Mouse (Mus musculus) MEL (cell line): ENCODE results near the gene Gm20425. TPM values are rescaled to one million over a fixed set of nuclear protein-coding genes. Genes with fewer than 3 reads are reported as not detected.

Experiments
- DNase-seq: peaks from one replicate; pipeline ENCODE4 v3.0.0; 2011; ENCODE audit warnings: low read depth, low spot score
- H3K27ac ChIP-seq: 2 replicates; pipeline ENCODE4 v1.5.1; 2012; ENCODE audit warnings: low read depth, mild to moderate bottlenecking, control low read depth, low read length, moderate library complexity; ENCODE audit not compliant: control insufficient read depth
- H3K27me3 ChIP-seq, 2 experiments: fragments of 150-350 bp in 1 of 2; sonication (generic) in 1 of 2; 2 replicates each; pipeline ENCODE4 v1.6.1; 2012; ENCODE audit warnings: low read length in 2 of 2, mild to moderate bottlenecking in 2 of 2, improper control_type of control experiment in 1 of 2, moderate library complexity in 1 of 2; ENCODE audit not compliant: insufficient read depth in 2 of 2, control insufficient read depth in 1 of 2
- H3K36me3 ChIP-seq, 2 experiments: 2 replicates each; pipeline ENCODE4 v1.6.1; 2012 to 2014; ENCODE audit warnings: low read length in 2 of 2, improper control_type of control experiment in 1 of 2, inconsistent platforms in 1 of 2, mild to moderate bottlenecking in 1 of 2; ENCODE audit not compliant: insufficient read depth in 2 of 2, control insufficient read depth in 1 of 2
- H3K4me1 ChIP-seq, 2 experiments: fragments of 150-350 bp in 1 of 2; sonication (generic) in 1 of 2; 2 replicates each; pipeline ENCODE4 v1.6.1; 2012; ENCODE audit warnings: low read length in 2 of 2, improper control_type of control experiment in 1 of 2, mild to moderate bottlenecking in 1 of 2; ENCODE audit not compliant: insufficient read depth in 2 of 2, control insufficient read depth in 1 of 2
- H3K4me3 ChIP-seq, 2 experiments: fragments of 150-350 bp in 1 of 2; sonication (generic) in 1 of 2; 2 replicates each; pipeline ENCODE4 v1.5.1; 2012; ENCODE audit warnings: low read depth in 2 of 2, low read length in 2 of 2, mild to moderate bottlenecking in 2 of 2, moderate library complexity in 2 of 2, control low read depth in 1 of 2, improper control_type of control experiment in 1 of 2; ENCODE audit not compliant: control insufficient read depth in 1 of 2, insufficient read depth in 1 of 2
- H3K79me2 ChIP-seq: 2 replicates; pipeline ENCODE4 v1.6.1; 2012; ENCODE audit warnings: mild to moderate bottlenecking, low read length, moderate library complexity; ENCODE audit not compliant: control insufficient read depth, poor library complexity, insufficient read depth
- H3K9ac ChIP-seq: 2 replicates; pipeline ENCODE4 v1.6.1; 2012; ENCODE audit warnings: low read depth, mild to moderate bottlenecking, control low read depth, low read length, moderate library complexity; ENCODE audit not compliant: control insufficient read depth, poor library complexity, severe bottlenecking
- H3K9me3 ChIP-seq: fragments of 150-350 bp; sonication (generic); replicated peaks from 2 replicates; pipeline ENCODE4 v1.6.1; 2012; ENCODE audit warnings: mild to moderate bottlenecking, low read length, improper control_type of control experiment, moderate library complexity; ENCODE audit not compliant: insufficient read depth
- BHLHE40 ChIP-seq: IDR thresholded peaks from 2 replicates; pipeline ENCODE4 v1.6.1; 2012; ENCODE audit warnings: low read depth, mild to moderate bottlenecking, inconsistent platforms, low read length, improper control_type of control experiment, borderline replicate concordance
- CHD1 ChIP-seq: IDR thresholded peaks from 2 replicates; pipeline ENCODE4 v1.6.1; 2012; ENCODE audit warnings: low read depth, mild to moderate bottlenecking, inconsistent platforms, low read length, improper control_type of control experiment
- CHD2 ChIP-seq: IDR thresholded peaks from 2 replicates; pipeline ENCODE4 v1.6.1; 2011; ENCODE audit warnings: low read length, improper control_type of control experiment
- CTCF ChIP-seq, 3 experiments: IDR thresholded peaks in 2 of 3; conservative IDR thresholded peaks in 1 of 3; 2 replicates each; pipeline ENCODE4 v1.5.1; 2011 to 2012; ENCODE audit warnings: low read length in 3 of 3, low read depth in 2 of 3, mild to moderate bottlenecking in 2 of 3, improper control_type of control experiment in 1 of 3, inconsistent platforms in 1 of 3, mixed read lengths in 1 of 3, moderate library complexity in 1 of 3; ENCODE audit not compliant: control insufficient read depth in 1 of 3, insufficient read depth in 1 of 3, poor library complexity in 1 of 3, severe bottlenecking in 1 of 3
- E2F4 ChIP-seq: IDR thresholded peaks from 2 replicates; pipeline ENCODE4 v1.6.1; 2011; ENCODE audit warnings: low read depth, low read length, improper control_type of control experiment, borderline replicate concordance
- EP300 ChIP-seq, 2 experiments: IDR thresholded peaks; 2 replicates each; pipeline ENCODE4 v1.6.1; 2011; ENCODE audit warnings: improper control_type of control experiment in 2 of 2, low read length in 2 of 2, low read depth in 1 of 2, mild to moderate bottlenecking in 1 of 2
- ETS1 ChIP-seq: IDR thresholded peaks from 2 replicates; pipeline ENCODE4 v1.6.1; 2012; ENCODE audit warnings: low read depth, mild to moderate bottlenecking, inconsistent platforms, low read length, improper control_type of control experiment, moderate library complexity
- GABPA ChIP-seq: IDR thresholded peaks from 2 replicates; pipeline ENCODE4 v1.6.1; 2012; ENCODE audit warnings: low read depth, mild to moderate bottlenecking, inconsistent platforms, low read length, improper control_type of control experiment, moderate library complexity
- GATA1 ChIP-seq: IDR thresholded peaks from 2 replicates; pipeline ENCODE4 v1.6.1; 2011; ENCODE audit warnings: low read depth, low read length, improper control_type of control experiment
- HCFC1 ChIP-seq: IDR thresholded peaks from 2 replicates; pipeline ENCODE4 v1.6.1; 2012; ENCODE audit warnings: low read depth, mild to moderate bottlenecking, inconsistent platforms, low read length, improper control_type of control experiment, moderate library complexity
- KAT2A ChIP-seq: conservative IDR thresholded peaks from 2 replicates; pipeline ENCODE4 v1.6.1; 2012; ENCODE audit warnings: low read depth, low read length, improper control_type of control experiment, inconsistent platforms
- MAFK ChIP-seq: IDR thresholded peaks from 2 replicates; pipeline ENCODE4 v1.6.1; 2011; ENCODE audit warnings: low read depth, mild to moderate bottlenecking, low read length, improper control_type of control experiment, borderline replicate concordance
- MAX ChIP-seq: IDR thresholded peaks from 2 replicates; pipeline ENCODE4 v1.6.1; 2011; ENCODE audit warnings: low read length, improper control_type of control experiment
- MEF2A ChIP-seq: IDR thresholded peaks from 2 replicates; pipeline ENCODE4 v1.6.1; 2014; ENCODE audit warnings: low read depth, mild to moderate bottlenecking, inconsistent platforms, low read length, improper control_type of control experiment; ENCODE audit not compliant: poor library complexity, insufficient replicate concordance, severe bottlenecking; ENCODE audit errors: extremely low read depth
- MXI1 ChIP-seq: IDR thresholded peaks from 2 replicates; pipeline ENCODE4 v1.6.1; 2011; ENCODE audit warnings: mild to moderate bottlenecking, low read depth, low read length, improper control_type of control experiment
- MYB ChIP-seq: IDR thresholded peaks from 2 replicates; pipeline ENCODE4 v1.6.1; 2011; ENCODE audit warnings: mild to moderate bottlenecking, low read depth, low read length, improper control_type of control experiment
- NELFE ChIP-seq: IDR thresholded peaks from 2 replicates; pipeline ENCODE4 v1.6.1; 2011; ENCODE audit warnings: low read depth, low read length, improper control_type of control experiment
- NRF1 ChIP-seq: IDR thresholded peaks from 2 replicates; pipeline ENCODE4 v1.6.1; 2014; ENCODE audit warnings: low read depth, mild to moderate bottlenecking, inconsistent platforms, low read length, improper control_type of control experiment, moderate library complexity; ENCODE audit not compliant: poor library complexity, insufficient read depth, severe bottlenecking
- POLR2A ChIP-seq, 2 experiments: IDR thresholded peaks; 2 replicates each; pipeline ENCODE4 v1.6.1; 2011 to 2012; ENCODE audit warnings: low read length in 2 of 2, mild to moderate bottlenecking in 2 of 2, control low read depth in 1 of 2, improper control_type of control experiment in 1 of 2, low read depth in 1 of 2, moderate library complexity in 1 of 2; ENCODE audit not compliant: control insufficient read depth in 1 of 2, insufficient read depth in 1 of 2, poor library complexity in 1 of 2
- POLR2AphosphoS2 ChIP-seq: IDR thresholded peaks from 2 replicates; pipeline ENCODE4 v1.6.1; 2011; ENCODE audit warnings: low read length, improper control_type of control experiment
- RAD21 ChIP-seq: IDR thresholded peaks from 2 replicates; pipeline ENCODE4 v1.6.1; 2011; ENCODE audit warnings: mild to moderate bottlenecking, low read depth, low read length, improper control_type of control experiment
- RCOR1 ChIP-seq: IDR thresholded peaks from 2 replicates; pipeline ENCODE4 v1.6.1; 2012; ENCODE audit warnings: low read depth, mild to moderate bottlenecking, inconsistent platforms, low read length, improper control_type of control experiment
- SIN3A ChIP-seq: IDR thresholded peaks from 2 replicates; pipeline ENCODE4 v1.6.1; 2012; ENCODE audit warnings: low read length, improper control_type of control experiment, inconsistent platforms
- SMC3 ChIP-seq: IDR thresholded peaks from 2 replicates; pipeline ENCODE4 v1.6.1; 2011; ENCODE audit warnings: low read depth, low read length, improper control_type of control experiment
- TAL1 ChIP-seq: IDR thresholded peaks from 2 replicates; pipeline ENCODE4 v1.6.1; 2012; ENCODE audit warnings: mild to moderate bottlenecking, inconsistent platforms, low read length, moderate library complexity, mixed read lengths
- TBP ChIP-seq: IDR thresholded peaks from 2 replicates; pipeline ENCODE4 v1.8.0; 2011; ENCODE audit warnings: low read depth, low read length, improper control_type of control experiment
- ZC3H11A ChIP-seq: IDR thresholded peaks from 2 replicates; pipeline ENCODE4 v1.6.1; 2012; ENCODE audit warnings: low read depth, mild to moderate bottlenecking, inconsistent platforms, low read length, improper control_type of control experiment
- ZKSCAN1 ChIP-seq: IDR thresholded peaks from 2 replicates; pipeline ENCODE4 v1.6.1; 2012; ENCODE audit warnings: low read depth, mild to moderate bottlenecking, inconsistent platforms, low read length, improper control_type of control experiment, moderate library complexity
- ZMIZ1 ChIP-seq: IDR thresholded peaks from 2 replicates; pipeline ENCODE4 v1.6.1; 2012; ENCODE audit warnings: low read depth, mild to moderate bottlenecking, inconsistent platforms, low read length, improper control_type of control experiment, moderate library complexity
- polyA plus RNA-seq, 2 experiments: library from polyadenylated mRNA; stranded (reverse) in 1 of 2; unstranded in 1 of 2; fragments of >175 nt in 1 of 2; fragments of >200 nt in 1 of 2; gene quantifications; 2 replicates each; pipeline versions ENCODE4 v1.2.1 to v1.2.4; 2012; ENCODE audit warnings: low replicate concordance in 2 of 2, low read depth in 1 of 2; ENCODE audit not compliant: insufficient read length in 2 of 2, insufficient read depth in 1 of 2, missing spikeins in 1 of 2
- total RNA-seq: library from RNA; depleted of rRNA; stranded (reverse); fragments of 300-350 nt; gene quantifications from 2 replicates; pipeline ENCODE4 v1.2.3, GENCODE M21; 2012

The Gm20425 gene
- total and polyA plus RNA-seq, 3 experiments, result not detected

- Histone ChIP-seq H3K27me3 (no peaks in the 10 kb centered on the region), H3K4me3 (no peak overlapping the region), H3K79me2 (no peaks in the 10 kb centered on the region), H3K27ac (no peak overlapping the region), H3K9me3 (no peaks in the 10 kb centered on the region), H3K36me3 (peaks cover 2 to 4% of the 10 kb centered on the region in 2 experiments; a peak in 3 of 4 replicates), H3K9ac (no peak overlapping the region), H3K4me1 (no peaks in the 10 kb centered on the region; a peak in 1 of 4 replicates)
- DNase-seq, result no peak
- TF ChIP-seq CHD2, result no peak
- no peak for TF ChIP-seq POLR2A (IDR thresholded peaks at IDR 0.05; ENCODE audit: control insufficient read depth in 1 of 2, insufficient read depth in 1 of 2, low read depth in 1 of 2, low read length in 2 of 2, poor library complexity in 1 of 2)
- TF ChIP-seq GABPA, result no peak
- no peak for TF ChIP-seq ZKSCAN1
- no peak for TF ChIP-seq RCOR1
- TF ChIP-seq ETS1, result no peak
- no peak for TF ChIP-seq GATA1
- no peak for TF ChIP-seq CTCF (IDR thresholded peaks at IDR 0.05 in 2 of 3, conservative IDR thresholded peaks at IDR 0.05 in 1 of 3; ENCODE audit: control insufficient read depth in 1 of 3, insufficient read depth in 1 of 3, low read depth in 2 of 3, low read length in 3 of 3, poor library complexity in 1 of 3, severe bottlenecking in 1 of 3)
- no peak for TF ChIP-seq E2F4
- no peak for TF ChIP-seq TBP
- no peak for TF ChIP-seq TAL1
- no peak for TF ChIP-seq ZC3H11A
- TF ChIP-seq SIN3A, result no peak
- TF ChIP-seq RAD21, result no peak
- TF ChIP-seq CHD1, result no peak
- TF ChIP-seq BHLHE40, result no peak
- TF ChIP-seq MAX, result no peak
- TF ChIP-seq ZMIZ1, result no peak
- TF ChIP-seq EP300 (IDR thresholded peaks at IDR 0.05; ENCODE audit: low read depth in 1 of 2, low read length in 2 of 2), result no peak
- TF ChIP-seq POLR2AphosphoS2, result no peak
Observed at GRCm38 (mm10) chr9:103186747-103187146, 43.4 kb downstream of the Gm20425 start.

GRCm38 (mm10) chr9:103185946-103186345 is 44.2 kb downstream of the Gm20425 start:
- DNase-seq, result no peak
- Histone ChIP-seq H3K79me2 (no peaks in the 10 kb centered on the region), H3K4me3 (no peak overlapping the region), H3K27ac (no peak overlapping the region), H3K9ac (no peak overlapping the region), H3K9me3 (no peaks in the 10 kb centered on the region), H3K27me3 (no peaks in the 10 kb centered on the region), H3K4me1 (no peaks in the 10 kb centered on the region; a peak in 1 of 4 replicates), H3K36me3 (peaks cover 4 to 5% of the 10 kb centered on the region in 2 experiments; a peak in 3 of 4 replicates)
- TF ChIP-seq RCOR1 (no peak), KAT2A (no peak), SMC3 (no peak), HCFC1 (no peak), MYB (no peak), MEF2A (no peak), NRF1 (no peak), MAFK (no peak), CTCF (IDR thresholded peaks at IDR 0.05 in 2 of 3, conservative IDR thresholded peaks at IDR 0.05 in 1 of 3; ENCODE audit: control insufficient read depth in 1 of 3, insufficient read depth in 1 of 3, low read depth in 2 of 3, low read length in 3 of 3, poor library complexity in 1 of 3, severe bottlenecking in 1 of 3) (no peak), CHD2 (no peak), TAL1 (no peak), MXI1 (no peak), NELFE (no peak)
